Mouse (Mus musculus): ENCODE data around the gene Ror1. TPM values are rescaled to one million over a fixed set of nuclear protein-coding genes. Genes with fewer than 3 reads are reported as not detected.

Gene Ror1
- 1 to 10 TPM; 1.7 to 2.0 TPM for total RNA-seq (2021)
- long read RNA-seq: 0 reads

DNA sequence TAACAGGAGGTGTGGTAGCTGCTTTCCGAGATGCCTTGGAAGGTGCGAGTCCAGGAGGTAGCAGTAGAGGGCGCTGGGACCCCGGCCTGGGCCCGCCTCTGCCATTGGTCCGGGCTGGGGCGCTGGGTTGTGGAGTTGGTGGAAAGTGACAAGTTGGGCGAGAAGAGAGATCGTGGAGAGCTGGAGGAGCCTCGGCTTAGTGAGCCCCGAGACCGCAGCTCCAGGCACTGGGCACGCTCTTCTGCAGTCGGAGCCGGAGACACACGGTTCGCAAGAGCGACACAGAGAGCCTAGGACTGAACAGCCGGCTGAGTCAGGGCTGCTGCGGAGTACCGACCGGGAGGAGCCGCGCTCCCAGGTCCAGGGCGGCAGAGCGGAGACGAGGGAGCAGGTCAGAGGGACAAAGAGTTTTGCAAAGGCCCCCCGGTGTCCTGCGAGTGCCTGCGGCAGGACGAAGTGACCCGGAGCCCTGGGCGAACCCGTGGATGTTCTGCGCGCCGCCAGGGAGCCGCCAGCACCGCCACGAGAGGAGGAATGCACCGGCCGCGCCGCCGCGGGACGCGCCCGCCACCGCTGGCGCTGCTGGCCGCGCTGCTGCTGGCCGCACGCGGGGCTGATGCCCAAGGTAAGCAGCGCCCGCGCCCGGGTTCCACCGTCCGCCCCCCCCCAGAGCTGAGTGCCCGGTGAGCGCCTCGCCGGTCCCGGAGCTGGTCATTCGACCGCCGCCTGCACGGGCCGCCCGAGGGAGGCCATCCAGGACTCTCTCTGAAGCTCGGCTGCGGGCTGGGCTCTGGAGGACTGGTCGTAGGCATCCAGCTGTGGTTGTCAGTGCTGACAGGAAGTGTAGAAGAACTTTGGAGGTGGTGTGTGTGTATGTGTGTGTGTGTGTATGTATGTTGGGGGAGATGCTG, at the start of gene Ror1:
Gene Ror1, plus strand, starts transcription at position 107 of the 911 bp plus-strand sequence.
- DNase-seq (ENCODE audit: low spot score in 2 of 2): peak; percentile 96 to 97

DNA sequence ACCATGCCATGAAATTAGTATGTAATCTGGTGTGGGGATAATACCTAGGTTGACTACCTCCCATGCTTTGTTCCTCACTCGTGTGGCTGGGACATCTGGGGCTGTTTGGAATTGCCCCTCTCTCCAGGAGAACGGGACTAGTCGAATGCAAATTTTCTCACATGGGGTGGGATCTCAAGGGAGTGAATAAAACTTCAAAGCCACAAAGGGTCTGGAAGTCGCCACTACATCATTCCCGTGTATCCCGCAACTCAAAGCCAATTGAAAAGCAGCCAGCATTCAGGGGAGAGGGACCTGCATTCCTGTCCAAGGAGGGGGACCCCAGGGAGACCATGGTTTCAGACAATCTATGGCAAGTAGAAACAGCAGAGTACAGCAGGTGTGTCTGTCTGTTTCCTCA, 48.5 kb upstream of the Ror1 start:
- no peak for DNase-seq (ENCODE audit: low spot score in 2 of 2)

DNA sequence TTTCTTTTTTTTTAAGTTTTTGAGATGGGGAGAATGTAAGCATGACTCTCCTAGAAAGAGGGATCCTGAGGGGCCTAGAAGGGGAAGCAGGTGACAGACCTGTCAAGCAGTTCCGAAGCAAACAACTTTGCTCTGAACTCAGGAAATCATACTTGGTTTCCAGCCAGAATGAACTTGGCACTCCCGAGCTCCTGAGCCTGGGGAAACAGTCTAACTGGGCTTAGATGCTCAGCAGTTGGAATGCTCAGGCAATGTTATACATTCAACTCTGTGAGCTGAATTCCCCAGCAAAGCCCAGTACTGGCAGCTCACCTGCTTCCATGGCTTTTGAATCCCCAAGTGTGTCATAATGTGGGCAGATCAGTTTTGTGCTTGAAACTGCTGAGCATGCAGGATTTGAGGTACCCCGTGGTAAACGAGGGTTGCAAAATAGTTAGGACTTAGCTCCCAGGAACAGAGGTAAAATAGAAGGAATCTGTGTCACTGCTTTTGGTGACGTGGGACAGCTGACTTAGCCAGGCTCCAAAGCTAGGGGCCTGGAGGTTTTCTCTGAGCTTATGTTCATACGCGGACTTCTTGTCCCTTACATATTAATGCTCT, 47.1 kb upstream of the Ror1 start:
- DNase-seq (ENCODE audit: low spot score in 2 of 2): no peak

DNA sequence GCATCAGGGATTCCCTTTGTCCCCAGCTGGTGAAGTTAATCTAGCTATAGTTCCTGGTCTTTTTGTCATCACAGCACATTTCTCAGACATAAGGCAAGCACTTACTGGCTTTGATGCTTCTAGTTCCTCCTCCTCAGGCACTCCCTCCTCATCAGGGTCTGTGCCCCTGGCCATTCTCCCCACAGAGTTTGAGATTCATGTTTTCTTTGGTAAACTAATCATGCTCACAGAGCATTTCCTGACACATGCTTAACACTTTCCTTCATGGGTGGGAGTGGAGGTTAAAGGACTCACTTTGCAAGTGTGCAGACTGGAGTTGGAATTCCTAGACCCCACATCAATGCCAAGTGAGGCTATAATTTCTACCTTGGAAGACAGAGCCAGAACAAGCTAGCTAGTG, 43.8 kb upstream of the Ror1 start:
- DNase-seq (ENCODE audit: low spot score in 2 of 2): no peak

DNA sequence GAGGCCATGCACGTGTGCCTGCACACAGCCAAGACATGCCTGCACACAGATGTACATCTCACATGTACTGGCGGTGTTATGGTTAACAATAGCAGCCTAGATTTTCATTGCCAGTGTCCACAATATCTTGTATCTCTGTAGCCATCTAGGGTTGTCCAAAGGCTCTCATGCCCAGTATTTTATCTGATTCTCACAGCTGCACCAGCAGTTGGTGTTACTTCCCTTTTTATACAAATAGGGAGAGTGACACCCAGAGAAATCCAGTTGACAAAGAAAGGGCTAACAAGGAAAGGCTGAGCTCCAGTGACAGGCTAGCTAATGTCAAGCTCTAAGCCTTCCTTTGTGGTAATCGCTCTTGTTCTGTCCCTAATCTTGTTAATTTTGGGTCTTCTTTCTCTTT, 43.3 kb upstream of the Ror1 start:
- no peak for DNase-seq (ENCODE audit: low spot score in 2 of 2)

DNA sequence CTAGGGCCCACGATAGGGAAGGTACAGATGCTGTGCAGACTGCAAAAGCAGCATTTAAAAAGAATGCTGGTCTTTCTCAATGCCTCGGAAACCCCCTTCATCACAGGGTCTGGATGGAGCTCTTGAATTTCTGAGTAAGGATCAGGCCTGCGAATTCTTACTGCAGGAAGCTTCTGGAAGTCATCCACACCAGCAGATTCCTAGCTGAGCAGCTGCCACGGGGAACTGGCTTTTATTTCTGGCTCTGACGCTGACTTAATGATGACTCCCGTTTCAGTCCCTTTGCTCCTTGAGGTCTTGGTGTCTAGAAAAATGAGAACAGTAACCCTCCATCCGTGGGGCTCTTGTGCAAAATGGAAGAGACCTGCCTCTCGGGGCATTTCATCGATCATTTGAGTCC, 39.5 kb upstream of the Ror1 start:
- DNase-seq (ENCODE audit: low spot score in 2 of 2): no peak

DNA sequence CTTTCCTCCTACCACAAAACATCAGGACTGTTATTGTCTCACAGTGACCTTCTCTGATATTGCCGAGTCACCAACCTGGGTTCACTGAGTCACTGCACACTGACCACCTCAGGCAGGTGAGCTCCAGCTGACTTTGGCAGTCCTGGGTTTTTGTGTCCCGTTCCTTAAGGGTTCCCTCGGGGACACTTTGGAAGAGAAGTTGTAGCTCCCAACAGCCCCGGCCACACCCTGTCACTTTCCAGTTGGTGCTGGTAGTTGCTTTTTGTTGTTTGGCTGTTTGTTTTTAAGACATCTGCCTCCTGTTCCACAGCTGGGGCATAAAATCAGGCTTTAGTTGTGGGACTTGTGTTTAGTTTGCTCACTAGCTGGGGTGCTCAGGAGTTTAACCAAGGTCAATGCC, 39.1 kb upstream of the Ror1 start:
- DNase-seq (ENCODE audit: low spot score in 2 of 2): no peak

DNA sequence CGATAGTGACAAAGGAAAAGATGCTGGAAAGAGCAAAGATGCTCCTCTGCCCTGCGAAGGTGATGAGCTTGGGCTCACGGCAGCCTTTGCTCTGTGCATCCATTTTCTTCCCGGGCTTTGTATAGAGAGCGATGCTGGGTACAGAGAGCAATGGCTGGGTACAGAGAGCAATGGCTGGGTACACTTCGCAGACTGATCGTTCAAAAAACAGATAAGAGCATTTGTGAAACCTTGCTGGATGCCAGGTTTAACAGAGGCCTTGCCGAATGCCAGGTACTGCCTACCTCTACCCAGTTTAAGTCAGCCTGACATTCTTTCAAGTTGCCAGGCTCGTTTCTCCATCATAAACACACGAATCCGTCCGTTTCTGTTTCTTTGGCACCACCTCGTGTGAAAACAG, 38.2 kb upstream of the Ror1 start:
- no peak for DNase-seq (ENCODE audit: low spot score in 2 of 2)

DNA sequence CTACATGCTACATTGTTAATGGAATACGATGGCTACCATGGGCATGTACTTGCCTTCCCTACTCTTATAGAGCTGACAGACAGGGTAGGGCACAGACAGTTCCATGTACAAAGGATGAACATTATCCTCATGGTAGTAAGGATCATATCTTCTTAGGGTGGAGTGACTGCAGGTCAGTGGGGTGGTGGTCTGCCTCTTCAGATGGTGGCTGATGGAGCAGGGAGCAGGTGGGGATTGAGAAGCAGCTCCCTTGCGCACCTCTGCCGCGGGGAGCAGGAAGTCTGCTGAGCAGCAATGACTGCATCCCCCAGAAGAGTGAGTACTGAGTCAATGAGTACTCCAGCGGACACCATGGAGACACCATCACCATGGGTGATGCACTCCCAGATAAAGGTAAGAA, 37.0 kb upstream of the Ror1 start:
- no peak for DNase-seq (ENCODE audit: low spot score in 2 of 2)

DNA sequence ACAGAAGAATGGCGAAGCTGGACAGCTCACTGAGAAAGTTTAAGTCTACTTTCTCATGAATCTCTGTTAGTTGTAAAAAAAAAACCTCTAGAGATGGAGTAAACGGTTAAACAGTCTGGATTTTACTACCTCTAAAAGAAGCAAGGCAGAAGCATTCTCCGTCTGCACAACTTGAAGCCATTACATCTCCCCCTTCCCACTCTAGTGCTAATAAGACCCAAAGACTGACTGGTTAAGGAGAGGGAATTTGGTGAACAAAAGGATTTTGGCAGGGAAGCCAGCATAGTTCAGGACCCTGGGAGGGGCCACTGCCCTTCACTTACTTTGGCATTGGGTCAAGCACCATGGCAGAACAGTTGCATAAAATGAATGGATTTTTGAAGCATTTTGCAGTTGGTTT, 35.8 kb upstream of the Ror1 start:
- DNase-seq (ENCODE audit: low spot score in 2 of 2): no peak

DNA sequence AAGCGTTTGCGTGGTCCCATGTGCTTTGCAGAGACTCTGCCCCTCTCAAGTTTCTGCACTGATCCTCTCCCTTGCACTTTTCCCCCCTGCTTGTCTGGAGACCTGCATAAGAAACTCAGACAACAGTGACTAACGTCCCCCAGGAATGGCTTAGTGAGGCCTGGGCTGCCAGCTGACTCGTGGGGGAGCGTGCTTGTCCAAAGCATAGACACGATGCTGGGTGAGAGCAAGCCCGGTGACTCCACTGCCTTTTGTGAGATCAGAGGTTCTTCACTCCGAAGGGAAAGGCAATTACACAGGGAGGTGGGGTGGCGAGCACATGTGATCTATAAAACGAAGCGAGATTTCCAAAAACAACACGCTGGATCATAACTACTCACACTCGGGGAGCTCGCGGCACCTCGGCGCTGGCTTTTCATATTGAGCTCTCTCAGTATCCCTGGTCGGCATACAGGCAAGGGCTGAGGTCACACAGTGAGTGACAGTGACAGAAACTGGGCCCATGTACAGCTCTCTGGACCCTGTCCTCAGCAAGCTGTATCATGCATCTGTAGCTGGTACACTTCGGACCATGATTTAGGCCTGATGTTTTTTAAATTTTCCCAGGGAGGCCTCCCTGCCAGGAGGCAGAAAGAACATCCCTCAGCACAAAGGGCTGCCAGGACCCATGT, 34.1 kb upstream of the Ror1 start:
- DNase-seq (ENCODE audit: low spot score in 2 of 2): no peak

DNA sequence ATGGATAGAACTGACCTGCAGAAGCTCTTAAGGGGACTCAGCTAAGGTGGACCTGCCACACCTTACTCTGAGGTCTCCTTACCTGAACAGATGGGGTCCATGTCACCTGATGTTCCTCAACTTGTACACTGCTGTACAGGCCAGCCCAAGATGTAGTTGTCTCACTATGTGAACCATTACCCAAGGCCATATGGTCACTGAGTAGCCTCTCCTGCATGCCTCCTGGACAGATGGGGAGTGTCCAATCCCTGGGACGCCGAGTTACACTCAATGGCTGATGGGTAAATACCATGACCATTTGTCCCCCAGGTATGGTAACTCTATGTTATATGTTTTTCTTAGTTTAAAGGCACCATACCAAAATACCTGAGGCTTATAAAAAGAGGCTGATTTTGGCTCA, 29.9 kb upstream of the Ror1 start:
- DNase-seq (ENCODE audit: low spot score in 2 of 2): no peak

DNA sequence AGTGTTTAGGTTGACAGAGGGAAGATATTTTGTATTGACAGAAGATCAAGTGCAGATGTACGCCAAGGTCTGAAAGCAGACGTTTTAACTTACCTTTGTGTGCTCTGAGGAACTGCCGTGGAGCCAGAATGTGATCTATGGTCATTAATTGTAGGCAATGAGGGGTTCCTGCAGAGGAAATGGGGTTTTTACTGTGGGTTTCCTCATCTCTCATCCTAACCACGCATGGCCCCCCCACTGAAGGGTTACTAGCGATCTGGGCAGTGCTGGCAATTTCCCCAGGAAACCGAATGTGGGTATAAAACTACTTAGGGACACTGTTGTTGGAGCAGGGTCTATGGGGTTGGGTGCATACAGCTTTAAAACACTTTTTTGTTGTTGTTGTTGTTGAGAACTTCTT, 25.5 kb upstream of the Ror1 start:
- no peak for DNase-seq (ENCODE audit: low spot score in 2 of 2)

DNA sequence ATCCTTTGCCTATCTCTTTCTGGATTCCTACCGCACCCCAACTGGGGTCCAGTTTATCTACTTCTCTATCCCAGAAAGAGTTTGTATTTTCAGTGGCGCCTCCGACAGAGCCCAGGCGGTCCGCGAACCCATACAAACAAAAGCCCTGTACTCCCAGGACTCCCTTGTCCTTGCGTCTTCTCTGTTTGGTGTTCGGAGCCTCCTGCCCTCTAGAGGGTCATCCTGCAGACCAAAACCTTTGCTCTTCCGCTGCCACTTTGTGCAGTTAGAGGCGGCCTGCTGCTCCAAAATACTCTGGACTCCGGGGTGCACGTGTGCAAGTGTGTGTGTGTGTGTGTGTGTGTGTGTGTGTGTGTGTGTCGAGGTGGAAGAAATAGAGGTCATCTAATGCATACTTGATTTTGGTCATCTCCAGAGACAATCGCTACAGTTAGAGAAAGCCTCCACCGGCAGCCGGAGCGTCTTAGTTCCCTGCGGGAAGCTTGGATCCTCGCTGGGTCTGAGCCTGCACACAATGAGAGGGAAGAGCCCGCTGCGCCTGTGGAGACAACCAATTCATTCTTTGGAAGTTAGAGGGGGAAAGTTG, 1.1 kb downstream of the Ror1 start:
- DNase-seq (ENCODE audit: low spot score in 2 of 2): no peak

DNA sequence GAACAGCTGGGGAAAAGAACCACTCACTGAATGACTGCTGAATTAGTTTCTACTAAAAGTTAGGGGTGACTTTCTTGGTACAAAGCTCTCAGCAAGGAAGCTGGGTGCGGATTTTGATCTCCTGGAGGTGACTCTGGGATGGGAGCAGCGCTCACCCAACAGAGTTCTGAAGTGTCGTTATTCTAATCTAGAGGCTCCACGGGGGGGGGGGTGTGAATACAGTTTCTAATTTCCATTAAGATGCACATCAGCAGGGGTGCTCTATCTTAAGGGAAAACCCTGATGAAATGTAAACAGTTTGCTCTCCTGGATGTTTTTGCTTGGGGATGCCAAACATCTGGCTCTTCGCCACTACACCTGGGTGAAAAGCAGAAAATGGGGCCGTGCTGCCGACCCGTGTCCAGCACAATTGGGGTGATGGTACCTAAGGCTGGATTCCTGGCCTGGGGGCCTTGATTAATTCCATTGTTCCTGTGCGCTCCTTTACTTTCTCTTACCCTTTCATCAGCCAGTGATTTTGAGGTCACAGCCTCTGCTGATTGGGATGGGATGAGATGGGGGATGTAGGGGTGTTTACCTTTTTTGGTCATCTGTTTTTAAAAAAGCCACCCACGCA, 1.9 kb downstream of the Ror1 start:
- DNase-seq (ENCODE audit: low spot score in 2 of 2): no peak

DNA sequence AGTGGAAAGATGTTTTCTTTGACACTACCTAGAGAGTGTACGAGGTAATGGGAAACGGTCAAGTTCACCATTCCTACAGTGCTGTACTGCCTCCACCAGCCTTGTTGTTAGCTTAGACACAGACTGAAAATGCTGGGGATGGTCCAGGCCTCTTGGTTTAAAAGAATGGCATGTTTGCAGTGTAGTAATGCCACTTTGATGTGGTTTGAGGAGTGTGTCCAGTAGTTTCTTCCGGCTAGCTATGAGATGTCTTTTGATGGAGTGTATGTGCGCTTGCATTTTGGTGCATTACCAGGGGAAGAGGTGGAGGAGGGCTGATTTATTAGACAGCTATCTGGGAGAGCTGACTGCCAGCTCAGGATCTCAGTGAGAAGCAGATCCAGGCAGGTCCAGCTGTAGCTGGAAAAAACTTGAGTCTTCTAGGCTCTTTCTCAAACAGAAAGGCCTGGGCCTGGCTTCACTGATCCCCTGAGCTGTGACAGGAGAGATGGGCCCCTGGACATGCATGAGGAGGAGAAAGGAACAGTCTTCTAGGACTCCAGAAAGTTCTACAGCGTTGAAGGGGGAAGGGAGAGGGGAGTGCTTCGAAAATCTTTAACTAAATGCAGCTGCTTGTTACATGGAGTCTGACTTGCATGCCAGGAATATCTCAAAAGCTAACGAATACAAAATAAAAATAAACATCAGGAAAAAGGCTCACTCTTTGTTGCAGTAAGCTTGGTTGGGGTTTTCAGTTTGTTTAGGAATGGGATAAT, 5.7 kb downstream of the Ror1 start:
- DNase-seq (ENCODE audit: low spot score in 2 of 2): no peak

DNA sequence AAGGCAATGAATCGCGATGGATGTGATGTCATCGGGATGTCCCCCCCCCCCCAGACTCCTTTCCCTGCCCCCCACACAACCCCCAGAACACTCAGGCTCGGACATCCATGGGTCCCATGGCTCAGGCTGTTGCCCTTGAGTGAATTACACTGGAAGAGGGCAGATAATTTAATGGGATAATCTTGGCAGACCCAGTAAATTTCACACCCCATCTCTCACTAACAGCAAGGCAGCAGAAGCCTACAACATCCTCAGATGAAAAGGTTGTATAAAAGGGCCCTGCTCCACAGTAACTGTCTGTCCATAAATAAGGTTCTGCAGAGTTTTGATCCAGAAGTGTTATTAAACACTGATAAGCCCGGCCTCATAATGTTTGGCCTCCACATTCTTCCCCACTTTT, 6.3 kb downstream of the Ror1 start:
- no peak for DNase-seq (ENCODE audit: low spot score in 2 of 2)

DNA sequence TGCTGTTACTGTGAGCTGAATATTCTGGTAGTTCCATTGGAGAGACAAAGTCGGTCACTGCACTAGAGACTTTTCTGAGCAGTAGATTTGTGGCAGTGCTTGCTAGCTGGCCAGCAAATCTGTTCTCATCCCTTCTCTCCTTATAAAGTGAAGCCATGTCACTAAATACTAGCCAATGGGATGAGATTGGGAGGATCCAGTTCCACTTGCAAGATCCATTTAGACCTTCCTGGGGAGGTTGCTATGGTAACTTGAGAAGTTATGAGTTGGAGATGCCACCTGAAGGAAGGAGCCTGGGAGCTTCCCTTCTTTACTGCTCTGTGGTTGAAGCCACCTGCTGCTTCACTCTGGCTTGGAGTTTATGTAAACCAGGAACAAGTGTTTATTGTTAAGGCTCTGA, 8.7 kb downstream of the Ror1 start:
- DNase-seq (ENCODE audit: low spot score in 2 of 2): no peak

DNA sequence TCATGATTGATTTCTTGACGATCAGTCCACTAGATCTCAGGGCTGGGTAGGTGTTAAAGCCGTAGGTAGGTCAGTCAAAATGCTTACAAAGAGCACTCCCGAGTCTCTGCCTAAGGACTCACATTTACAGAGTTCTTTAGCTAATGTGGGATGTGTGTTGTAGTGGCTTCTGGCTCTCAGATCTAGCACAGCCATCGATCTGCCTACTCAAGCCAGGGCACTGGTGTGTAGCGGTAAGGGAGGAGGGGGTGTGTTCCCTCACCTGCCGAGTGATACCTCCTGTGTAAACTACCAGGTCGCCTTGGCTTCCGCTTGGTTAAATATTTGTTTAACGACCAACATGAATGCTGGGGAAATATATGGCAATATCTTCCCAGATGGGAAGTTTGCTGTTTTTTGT, 12.0 kb downstream of the Ror1 start:
- DNase-seq (ENCODE audit: low spot score in 2 of 2): no peak

DNA sequence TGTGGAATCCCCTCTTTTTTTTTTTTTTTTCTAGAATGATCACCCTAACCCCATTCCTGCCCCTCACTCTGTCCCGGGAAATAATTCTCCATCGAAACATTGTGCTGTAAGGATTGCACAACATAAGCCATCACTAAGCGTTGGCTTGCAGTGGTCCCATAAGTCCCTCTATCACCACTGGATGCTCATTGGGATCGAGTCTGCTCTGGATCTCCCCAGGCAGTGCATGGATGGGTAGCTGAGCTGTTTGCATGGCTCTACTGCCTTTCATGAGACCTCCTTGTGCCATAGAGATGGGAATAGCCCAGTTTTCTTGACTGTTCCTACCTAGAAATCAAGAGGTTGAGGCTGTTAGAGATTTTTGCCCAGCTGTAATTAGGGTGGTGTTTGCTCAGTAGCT, 13.0 kb downstream of the Ror1 start:
- DNase-seq (ENCODE audit: low spot score in 2 of 2): no peak

DNA sequence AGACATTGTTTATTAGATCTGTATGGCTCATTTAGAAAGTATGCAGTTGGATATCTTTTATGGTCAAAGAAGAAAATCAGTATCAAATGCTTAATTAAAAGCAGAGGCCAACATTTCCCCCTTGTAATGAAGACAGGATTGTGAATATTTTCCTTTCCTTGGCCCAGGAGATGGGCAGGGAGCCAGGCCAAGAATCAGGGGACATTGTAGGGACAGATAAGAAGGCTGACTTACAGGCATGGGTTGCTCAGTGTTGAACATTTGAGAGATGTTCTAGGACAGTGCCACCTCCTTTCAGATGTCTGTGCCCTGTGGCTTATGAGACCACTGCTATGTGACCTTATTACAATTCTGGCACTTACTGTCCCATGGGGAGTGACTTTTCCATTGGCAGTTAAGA, 18.6 kb downstream of the Ror1 start:
- no peak for DNase-seq (ENCODE audit: low spot score in 2 of 2)

Data from layer of hippocampus, postnatal 10 days (tissue).